Mouse (Mus musculus): ENCODE data around the gene Mta3.
A peak's percentile ranks its signal among the peaks of the same experiment; 100 is the strongest.

DNA sequence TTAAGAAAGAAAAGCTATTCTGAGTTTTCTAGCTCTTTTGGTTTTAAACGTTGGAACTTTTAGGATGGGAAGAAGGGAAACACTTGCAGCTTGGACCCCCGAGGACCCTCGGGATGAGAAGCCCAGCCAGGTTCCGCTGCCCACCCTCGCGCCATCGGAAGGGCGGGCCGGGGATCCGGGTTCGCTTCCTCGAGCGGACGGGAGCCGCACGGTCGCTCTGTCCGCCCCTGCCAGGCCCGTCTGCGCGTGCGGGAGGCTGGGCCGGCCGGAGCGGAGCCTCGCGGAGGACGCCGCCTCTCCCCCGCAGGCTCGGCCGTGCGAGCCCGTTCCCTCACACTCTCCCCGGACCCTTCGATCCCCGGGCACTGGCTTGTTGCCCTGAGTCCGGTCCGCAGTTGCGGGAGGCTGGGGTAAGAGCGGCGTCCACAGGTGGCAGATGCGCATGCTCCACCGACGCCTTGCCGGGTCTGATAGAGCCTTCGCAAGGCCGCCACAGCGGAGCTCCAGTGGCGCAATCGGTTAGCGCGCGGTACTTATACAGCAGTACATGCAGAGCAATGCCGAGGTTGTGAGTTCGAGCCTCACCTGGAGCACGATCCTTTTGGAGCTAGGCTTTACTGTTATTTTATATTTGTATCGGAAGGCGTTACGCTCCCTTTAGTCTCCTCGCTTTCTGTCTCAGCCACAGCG is 155.6 kb downstream of the Mta3 start:
- TF ChIP-seq CTCF (IDR thresholded peaks at IDR 0.05; ENCODE audit: borderline replicate concordance, control insufficient read depth, extremely low read depth, insufficient read depth, low read length, poor library complexity) (no peak), POLR2A (IDR thresholded peaks at IDR 0.05; ENCODE audit: control insufficient read depth, extremely low read depth, insufficient read depth, low read length, poor library complexity) (0 out of 2 replicates have a peak, but pooled peaks have one; percentile 21)

All from thymus, adult 2 months (tissue).